Mouse (Mus musculus): Measurements from ENCODE around the gene Rev1.
"Not testable (repeated sequence)": the region's sequence is repeated elsewhere in the genome, so short reads cannot be mapped to it uniquely, and the experiment has no call there.

Rev1 gene

DNA sequence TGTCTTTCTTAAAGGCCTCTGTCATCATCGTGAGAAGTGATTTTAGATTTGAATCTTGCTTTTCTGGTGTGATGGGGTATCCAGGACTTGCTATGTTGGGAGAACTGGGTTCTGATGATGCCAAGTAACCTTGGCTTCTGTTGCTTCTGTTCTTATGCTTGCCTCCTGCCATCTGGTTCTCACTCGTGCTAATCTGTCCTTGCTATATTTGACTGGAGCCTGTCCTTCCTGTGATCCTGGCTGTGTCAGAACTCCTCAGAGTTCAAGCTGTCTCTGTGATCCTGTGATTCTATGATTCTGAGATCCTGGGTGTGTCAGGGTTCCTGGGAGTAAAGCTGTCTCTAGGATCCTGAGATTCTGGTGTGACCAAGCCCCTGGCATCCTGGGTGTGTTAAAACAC, 67.4 kb downstream of the Rev1 start:
- not testable (repeated sequence) for DNase-seq

DNA sequence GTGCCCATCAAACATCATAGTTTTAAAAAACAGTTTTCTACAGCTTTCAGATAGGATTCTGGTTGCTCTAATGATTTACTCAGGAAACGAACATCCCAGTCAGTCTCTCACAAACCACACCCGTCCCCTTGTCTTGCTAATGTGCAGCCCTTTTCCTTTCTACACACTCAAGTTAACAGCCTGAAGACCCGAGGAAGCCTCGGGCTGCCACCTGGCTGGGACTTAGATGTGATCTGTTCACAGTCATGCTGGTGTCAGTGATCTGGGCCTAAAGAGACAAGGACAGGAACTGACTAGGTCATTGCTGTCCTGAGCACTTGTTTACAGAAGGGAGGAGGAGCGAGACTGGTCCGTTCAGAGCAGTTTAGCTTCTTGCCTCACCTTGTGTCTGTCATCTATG, 71.2 kb downstream of the Rev1 start:
- DNase-seq: no peak

DNA sequence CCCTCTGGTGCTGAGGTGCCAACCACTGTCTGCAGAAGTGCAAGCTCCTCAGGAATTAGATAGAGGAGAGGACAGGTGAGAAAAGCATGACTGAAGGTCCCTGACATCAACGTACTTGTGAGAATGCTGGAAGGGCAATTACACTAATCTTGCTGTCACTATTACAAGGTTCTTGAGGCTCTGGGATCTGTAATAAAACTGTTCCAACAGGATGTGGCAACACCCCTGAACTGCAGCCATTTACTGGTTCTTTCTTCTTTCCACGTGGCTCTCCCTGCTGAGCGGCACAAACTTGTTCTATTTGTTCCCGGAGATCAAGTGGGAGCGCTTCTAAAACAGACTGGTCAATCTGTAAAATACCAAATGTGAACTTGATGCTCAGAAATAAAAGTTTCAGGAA, 74.4 kb downstream of the Rev1 start:
- DNase-seq: no peak

DNA sequence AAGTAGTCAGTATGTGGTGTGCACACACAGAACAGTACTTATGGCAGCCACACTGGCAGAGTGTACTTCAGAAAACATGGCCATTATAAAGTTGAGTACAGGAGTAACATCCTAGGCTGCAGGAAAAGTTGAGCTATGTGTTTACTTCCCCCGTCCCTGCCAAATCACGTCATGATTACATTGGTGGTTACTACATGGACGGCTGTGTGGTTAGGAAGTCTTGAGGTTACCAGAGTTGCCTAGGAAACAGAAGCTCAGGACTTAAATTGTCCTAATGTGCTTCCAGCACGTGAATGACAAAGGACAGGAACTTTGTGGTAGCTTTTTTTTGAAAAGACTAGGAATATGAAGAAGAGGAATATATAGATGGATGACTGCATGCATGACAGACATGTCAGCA, 80.0 kb downstream of the Rev1 start:
- DNase-seq: no peak

DNA sequence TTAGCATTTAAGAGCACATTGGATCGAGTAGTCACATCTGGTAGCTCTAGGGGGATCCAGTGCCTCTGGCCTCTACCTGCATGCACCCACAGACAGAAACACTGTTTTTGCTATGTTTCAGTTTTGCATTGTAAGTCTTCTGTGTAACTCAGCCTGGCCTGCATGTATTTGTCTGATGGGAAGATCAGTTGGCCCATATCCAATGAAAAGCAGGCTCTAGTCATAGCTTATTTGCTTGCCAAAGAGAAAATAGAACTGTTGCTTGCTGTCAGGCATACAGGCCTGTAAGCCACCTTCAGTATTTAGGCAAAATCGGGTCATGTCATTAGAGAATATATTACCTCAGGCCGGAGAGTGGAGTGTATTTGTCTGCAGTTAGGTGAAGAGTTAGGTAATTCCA, 81.5 kb downstream of the Rev1 start:
- DNase-seq: peak; percentile 45

DNA sequence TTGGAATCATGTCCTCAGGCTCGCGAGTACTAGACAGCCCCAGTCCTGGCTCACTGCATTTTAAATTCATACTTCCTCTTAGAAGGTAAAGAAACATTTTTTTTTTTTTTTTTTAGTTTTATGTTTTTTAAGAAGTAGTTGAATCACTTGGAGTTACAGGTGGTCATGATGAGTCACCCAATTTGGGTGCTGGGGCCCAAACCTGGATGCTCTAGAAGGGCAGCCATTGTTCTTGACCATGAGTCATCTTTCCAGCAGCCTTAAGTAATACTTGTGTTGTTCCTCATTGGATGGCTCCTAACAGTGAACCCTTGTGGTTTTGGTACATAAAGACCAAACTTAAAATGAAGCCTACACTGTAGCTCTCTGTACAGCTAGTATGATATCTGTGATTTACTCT, 90.7 kb downstream of the Rev1 start:
- no peak for DNase-seq

DNA sequence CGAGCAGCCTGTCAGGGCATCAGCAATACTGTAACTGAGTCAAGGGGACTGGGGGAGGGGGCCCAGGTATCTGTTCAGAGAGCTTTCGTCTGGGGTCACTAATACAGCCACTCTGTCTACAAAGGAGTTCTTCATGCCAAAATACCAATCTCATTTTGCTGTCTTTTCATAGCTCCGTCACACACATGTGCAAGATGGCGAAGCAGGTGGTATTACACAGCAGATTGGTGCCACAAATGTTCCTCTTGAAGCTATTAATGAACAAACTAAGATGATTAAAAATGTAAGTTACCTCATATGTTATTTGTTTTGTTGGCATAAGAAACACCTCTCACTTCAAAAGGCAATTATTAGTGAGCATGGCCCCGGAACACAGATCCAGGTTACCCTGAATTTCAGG, 92.2 kb downstream of the Rev1 start:
- peak; percentile 51 for DNase-seq

DNA sequence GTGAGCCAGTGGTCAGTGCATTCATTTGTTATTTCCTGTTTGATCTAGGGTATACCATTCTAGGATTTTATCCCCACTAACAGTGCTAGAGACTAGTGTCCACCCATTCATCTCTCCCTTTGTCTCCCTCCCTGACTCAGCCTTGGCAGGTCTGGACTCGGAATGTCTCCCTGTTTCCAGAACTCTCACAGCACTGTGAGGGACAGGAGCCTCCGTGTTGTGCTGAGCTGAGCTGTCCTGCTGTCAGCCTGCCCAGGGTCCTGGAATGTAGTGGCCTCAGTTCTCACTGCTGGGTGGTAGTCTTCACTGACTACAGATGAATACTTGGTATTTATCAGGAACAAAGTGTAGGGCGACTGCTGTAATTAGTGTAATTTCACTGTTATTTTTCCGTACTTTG, 94.1 kb downstream of the Rev1 start:
- DNase-seq: no peak

DNA sequence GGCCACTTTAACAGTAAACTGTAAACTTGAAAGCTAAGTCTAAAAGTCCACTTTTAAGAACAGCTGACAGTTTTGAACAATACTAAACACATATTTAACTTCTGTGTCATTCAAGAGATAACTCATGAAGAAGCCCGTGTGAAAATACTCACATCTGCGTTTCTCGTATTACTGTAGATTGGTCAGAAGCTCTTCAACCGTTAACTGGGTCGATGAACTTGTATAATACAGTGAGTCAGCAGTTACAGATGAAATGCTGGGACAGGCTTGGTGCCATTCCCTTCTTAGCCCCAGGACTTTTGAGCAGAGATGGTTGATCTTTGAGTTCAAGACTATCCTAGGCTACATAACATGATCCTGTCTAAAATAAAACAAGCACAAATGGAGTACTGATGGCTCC, 98.2 kb downstream of the Rev1 start:
- DNase-seq: no peak

DNA sequence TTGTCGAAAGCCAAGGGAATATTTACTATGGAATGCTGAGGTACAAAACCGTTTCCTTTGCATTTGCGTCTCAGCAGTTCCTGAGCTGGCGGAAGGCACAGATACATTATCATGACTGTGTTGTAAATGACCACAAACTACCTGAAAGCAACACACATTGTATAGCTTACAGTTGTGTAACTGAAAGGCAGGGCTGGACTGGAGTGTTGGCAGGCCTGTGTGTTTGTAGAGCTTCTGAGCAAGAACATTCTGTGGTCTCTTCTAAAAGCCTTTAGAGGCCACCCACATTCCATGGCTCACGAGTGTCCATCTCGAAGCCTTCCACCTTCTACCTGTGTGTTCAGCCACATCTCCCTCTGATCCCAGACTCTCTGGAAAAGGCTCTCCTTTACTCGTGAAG, 102.3 kb downstream of the Rev1 start:
- no peak for DNase-seq

DNA sequence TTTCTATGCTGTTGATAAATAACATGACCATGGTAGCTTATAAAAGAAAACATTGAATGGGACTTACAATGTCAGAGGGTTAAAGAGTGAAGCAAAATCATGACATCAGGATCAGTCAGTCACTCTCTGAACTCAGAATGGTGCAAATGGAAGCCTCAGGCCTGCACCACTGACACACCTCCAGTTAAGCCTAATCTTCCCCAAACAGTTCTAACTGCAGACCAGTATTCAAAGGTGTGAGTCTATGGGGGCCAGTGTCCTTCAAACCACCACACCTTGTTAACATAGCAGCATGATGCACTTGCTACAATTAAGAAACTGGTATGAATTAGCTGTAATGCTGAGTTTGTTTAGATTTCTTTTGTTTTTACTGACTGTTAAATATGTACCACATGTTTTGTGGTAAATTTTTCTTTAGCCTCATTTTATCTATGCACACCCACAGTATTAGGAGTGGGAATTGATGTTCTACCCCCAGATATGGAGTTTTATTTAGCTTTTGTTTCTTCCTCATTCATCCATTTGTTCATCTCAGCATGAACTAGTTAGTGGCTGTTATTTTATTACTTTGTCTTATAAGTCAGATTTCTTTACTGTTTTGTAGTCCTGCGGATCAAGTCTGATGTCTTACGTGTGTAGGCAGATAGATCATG, 114.9 kb downstream of the Rev1 start:
- no peak for DNase-seq

DNA sequence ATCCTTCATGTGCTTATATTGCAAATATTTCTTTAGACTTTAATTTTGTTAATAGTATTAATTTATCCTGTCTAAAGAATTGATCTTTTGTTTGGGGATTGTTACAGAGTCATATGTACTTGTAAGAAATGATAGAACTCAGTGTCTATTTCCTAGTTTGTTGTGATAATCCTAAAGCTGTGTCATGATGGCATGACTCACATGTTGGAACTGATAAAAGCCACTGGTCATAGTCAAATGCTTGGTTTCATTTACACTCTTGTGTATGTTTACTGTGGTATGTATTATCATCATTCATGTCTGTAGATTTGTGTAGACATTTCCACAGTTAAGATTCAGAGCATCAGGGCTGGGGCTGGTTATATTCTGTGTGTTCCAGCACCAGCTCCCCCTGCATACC, 117.1 kb downstream of the Rev1 start:
- DNase-seq: no peak

DNA sequence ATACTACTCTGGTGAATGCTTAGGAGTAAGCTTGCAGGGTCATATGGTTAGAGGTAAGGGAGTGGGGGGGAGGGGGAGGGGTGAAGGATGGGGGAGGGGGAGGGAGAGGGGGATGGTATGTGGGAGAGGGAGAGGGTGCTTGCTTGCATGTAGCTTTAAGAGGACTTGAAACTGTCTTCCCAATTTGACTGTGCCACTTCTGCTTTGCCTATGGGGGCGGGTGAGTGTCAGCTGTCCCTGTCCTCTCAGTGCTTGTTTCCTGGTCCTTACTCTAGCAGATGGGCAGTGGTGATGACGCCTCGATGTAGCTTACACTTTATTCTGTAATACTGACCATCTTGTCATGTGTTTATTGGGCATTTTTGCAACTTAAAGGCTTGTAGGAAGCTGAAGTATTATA, 117.5 kb downstream of the Rev1 start:
- peak; percentile 59 for DNase-seq

DNA sequence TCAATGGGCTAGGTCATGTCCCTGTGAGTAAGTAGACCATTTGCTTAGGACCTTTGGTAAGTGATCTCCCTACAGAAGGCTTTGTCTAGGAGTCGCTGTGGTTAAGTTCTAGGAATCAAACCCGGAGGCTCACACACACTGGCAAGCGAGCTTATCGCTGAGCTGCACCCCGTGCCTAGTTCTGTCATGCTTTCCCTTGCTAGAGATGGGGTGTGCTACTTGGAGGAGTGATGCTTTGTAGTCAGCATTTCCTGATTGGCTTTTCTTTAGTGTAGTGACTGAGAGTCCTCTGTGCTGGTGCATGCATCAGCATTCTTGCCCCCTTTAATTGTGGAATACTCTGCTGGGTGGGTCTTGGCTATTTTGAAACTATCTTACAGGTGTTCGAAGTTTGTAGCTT, 118.0 kb downstream of the Rev1 start:
- DNase-seq: no peak

DNA sequence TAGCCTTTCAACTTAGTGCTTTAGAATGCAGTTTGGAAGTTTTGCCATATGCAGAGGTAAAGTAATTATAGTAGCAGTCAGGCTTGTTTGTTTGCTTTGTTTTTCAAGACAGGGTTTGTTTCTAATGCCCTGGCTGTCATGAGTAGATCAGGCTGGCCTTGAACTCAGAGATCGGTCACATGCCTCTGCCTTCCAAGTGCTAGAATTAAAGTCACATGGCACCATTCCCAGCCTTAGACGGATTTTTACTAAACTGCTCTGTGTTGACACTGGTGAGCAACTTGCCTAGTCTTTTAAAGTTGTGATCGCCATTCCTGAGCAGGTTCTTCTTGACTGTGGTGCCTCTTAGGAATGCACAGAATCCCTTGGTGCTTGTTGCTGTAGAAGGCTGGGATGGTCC, 122.9 kb downstream of the Rev1 start:
- no peak for DNase-seq

DNA sequence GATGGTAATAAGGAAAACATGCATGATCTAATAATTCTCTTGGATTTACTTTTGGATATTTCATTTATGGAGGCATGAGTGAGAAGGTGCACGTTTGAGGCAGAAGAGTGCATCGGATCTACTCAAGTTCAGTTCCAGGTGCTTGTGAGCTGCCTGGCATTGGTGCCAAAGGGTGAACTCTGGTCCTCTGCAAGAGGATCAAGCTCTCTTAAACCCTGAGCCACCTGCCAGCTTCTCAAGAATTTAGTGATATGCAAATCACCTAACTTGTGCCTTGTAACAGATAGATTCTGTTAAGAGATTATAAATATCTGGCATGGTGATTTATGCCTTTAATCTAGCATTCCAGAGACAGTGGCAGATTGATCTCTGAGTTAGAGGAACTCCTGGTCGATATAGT, 126.6 kb downstream of the Rev1 start:
- no peak for DNase-seq

Measured in layer of hippocampus, adult 9-11 months (tissue).